ENCODE assay signal across 30 mouse cellular contexts in genomic region chr14:46391621-46392170, GRCm38 (mm10). TPM values are rescaled to one million over a fixed set of nuclear protein-coding genes. Genes with fewer than 3 reads are reported as not detected.
"Had no signal": no experiment of that assay in that cellular context is flagged by ENCODE, and none has a peak within 500 bp of the region (broad histone marks: within the 10 kb centered on the region; RNA-seq: fewer than 3 reads in every experiment).

No protein-coding gene starts in this region.

- H3K4me3 ChIP-seq: kidney, embryonic 15.5 days; layer of hippocampus, adult 2 months; limb, embryonic 13.5 days; liver, embryonic 12.5 days; liver, embryonic 15.5 days; lung, embryonic 15.5 days; megakaryocyte, embryonic 14.5 days; midbrain, embryonic 10.5 days; midbrain, embryonic 15.5 days; neural tube, embryonic 12.5 days; neural tube, embryonic 15.5 days had no signal

- H3K27me3 ChIP-seq: lung, embryonic 15.5 days had no signal

- H3K36me3 ChIP-seq: kidney, embryonic 15.5 days; limb, embryonic 10.5 days; limb, embryonic 13.5 days; liver, embryonic 12.5 days; liver, embryonic 15.5 days; lung, embryonic 15.5 days; midbrain, embryonic 10.5 days; midbrain, embryonic 15.5 days; neural tube, embryonic 12.5 days; neural tube, embryonic 15.5 days had no signal

- ATAC-seq: liver, embryonic 12.5 days; midbrain, embryonic 15.5 days had no signal

- H3K9me3 ChIP-seq: kidney, embryonic 15.5 days; limb, embryonic 10.5 days; limb, embryonic 13.5 days; liver, embryonic 12.5 days; liver, embryonic 15.5 days; lung, embryonic 15.5 days; midbrain, embryonic 10.5 days; midbrain, embryonic 15.5 days; neural tube, embryonic 12.5 days; neural tube, embryonic 15.5 days had no signal

- H3K4me2 ChIP-seq: liver, embryonic 12.5 days; liver, embryonic 15.5 days; midbrain, embryonic 15.5 days; neural tube, embryonic 12.5 days; neural tube, embryonic 15.5 days had no signal

- DNase-seq: kidney, adult 11 months; kidney, adult 8-10 months; kidney, postnatal 14 days; layer of hippocampus, adult 9-11 months; liver; lung, adult 18-20 months; lung, postnatal 10 days; lung, postnatal 36 days; right cerebral cortex, adult 18-20 months; right cerebral cortex, postnatal 14 days; right cerebral cortex, postnatal 4 days; thymus, adult 2 months; thymus, postnatal 14 days; thymus, postnatal 4 days had no signal

- H3K27ac ChIP-seq: kidney, embryonic 15.5 days; layer of hippocampus, adult 2 months; limb, embryonic 13.5 days; liver, embryonic 12.5 days; liver, embryonic 15.5 days; midbrain, embryonic 10.5 days; midbrain, embryonic 15.5 days; neural tube, embryonic 12.5 days; neural tube, embryonic 15.5 days; stomach, postnatal 0 days had no signal

- H3K9ac ChIP-seq: kidney, embryonic 15.5 days; limb, embryonic 13.5 days; liver, embryonic 12.5 days; liver, embryonic 15.5 days; lung, embryonic 15.5 days; midbrain, embryonic 15.5 days; neural tube, embryonic 12.5 days; neural tube, embryonic 15.5 days had no signal

RNA-seq across cellular contexts. Expression of gene Gm15217, which starts 12.5 kb away (rescaled TPM):
- total RNA-seq: layer of hippocampus, adult 2 months; left cerebral cortex, adult 8-10 months; left cerebral cortex, postnatal 14 days had no signal
- polyA plus RNA-seq: large intestine, adult 2 months; liver, embryonic 12.5 days; liver, embryonic 15.5 days; midbrain, embryonic 10.5 days; midbrain, embryonic 15.5 days; neural tube, embryonic 12.5 days; neural tube, embryonic 15.5 days; thymus, adult 2 months had no signal
